Mouse (Mus musculus) myocyte (in vitro differentiated cells): ENCODE measurements at regions not wholly inside any gene's neighbourhood (a gene's known extent, or its start where the extent isn't known, plus 50 kb on each side); places are given as distances from the start of the nearest gene placed in this dataset.

ENCODE experiments used
- MAX ChIP-seq: IDR thresholded peaks from one replicate; pipeline ENCODE4 v1.6.1; 2011; ENCODE audit warnings: low read depth, mild to moderate bottlenecking, control low read depth
- MYOD1 ChIP-seq, 3 experiments: IDR thresholded peaks; one replicate each; pipeline ENCODE4 v1.6.1; 2011; ENCODE audit warnings: control low read depth in 2 of 3, low read depth in 2 of 3, mild to moderate bottlenecking in 2 of 3, moderate library complexity in 1 of 3; ENCODE audit not compliant: insufficient read length in 2 of 3, control insufficient read depth in 1 of 3
- POLR2A ChIP-seq: IDR thresholded peaks from one replicate; pipeline ENCODE4 v1.6.1; 2011; ENCODE audit warnings: low read depth, mild to moderate bottlenecking, control low read depth, moderate library complexity; ENCODE audit not compliant: insufficient read length
- SRF ChIP-seq: IDR thresholded peaks from one replicate; pipeline ENCODE4 v1.6.1; 2011; ENCODE audit warnings: low read depth; ENCODE audit not compliant: control insufficient read depth, insufficient read length
- USF1 ChIP-seq: IDR thresholded peaks from one replicate; pipeline ENCODE4 v1.6.1; 2011; ENCODE audit warnings: low read depth, mild to moderate bottlenecking, control low read depth, moderate library complexity

GRCm38 (mm10) chr8:57013813-57014320 lies 306.9 kb upstream of the Hand2 start:
- TF ChIP-seq USF1: no peak
- no peak for TF ChIP-seq POLR2A
- TF ChIP-seq MAX: no peak
- TF ChIP-seq MYOD1 (IDR thresholded peaks at IDR 0.05; ENCODE audit: control insufficient read depth in 1 of 3, insufficient read length in 2 of 3, low read depth in 2 of 3): no peak
- no peak for TF ChIP-seq SRF
